Mouse (Mus musculus) liver, embryonic 13.5 days (tissue): ENCODE measurements around the gene Cox6a2. TPM values are rescaled to one million over a fixed set of nuclear protein-coding genes. Genes with fewer than 3 reads are reported as not detected.

Source experiments
- ATAC-seq: fragments of 200-750 bp; cut with Nextera tagmentation; 2 replicates; pipeline ENCODE4 v1.8.0; 2017; ENCODE audit warnings: low read depth, mild to moderate bottlenecking, moderate number of reproducible peaks, moderate library complexity
- DNase-seq: peaks from one replicate; pipeline ENCODE4 v3.0.0; 2022
- H3K27ac ChIP-seq: fragments of 300-500 bp; sonication (generic); 2 replicates; pipeline ENCODE4 v1.5.1; 2015; ENCODE audit warnings: moderate library complexity, mild to moderate bottlenecking, inconsistent platforms
- H3K27me3 ChIP-seq: fragments of 300-500 bp; sonication (generic); 2 replicates; pipeline ENCODE4 v1.6.1; 2015; ENCODE audit warnings: mild to moderate bottlenecking, inconsistent platforms
- H3K36me3 ChIP-seq: fragments of 300-500 bp; sonication (generic); 2 replicates; pipeline ENCODE4 v1.6.1; 2015; ENCODE audit warnings: mild to moderate bottlenecking, inconsistent platforms
- H3K4me1 ChIP-seq: fragments of 300-500 bp; sonication (generic); replicated peaks from 2 replicates; pipeline ENCODE4 v1.6.1; 2015; ENCODE audit warnings: inconsistent platforms
- H3K4me2 ChIP-seq: fragments of 300-500 bp; sonication (generic); 2 replicates; pipeline ENCODE4 v1.6.1; 2015; ENCODE audit warnings: inconsistent platforms, mild to moderate bottlenecking, moderate library complexity
- H3K4me3 ChIP-seq: fragments of 300-500 bp; sonication (generic); replicated peaks from 2 replicates; pipeline ENCODE4 v1.5.1; 2015; ENCODE audit warnings: mild to moderate bottlenecking, inconsistent platforms
- H3K9ac ChIP-seq: fragments of 300-500 bp; sonication (generic); 2 replicates; pipeline ENCODE4 v1.6.1; 2015; ENCODE audit warnings: mild to moderate bottlenecking, inconsistent platforms
- H3K9me3 ChIP-seq: fragments of 300-500 bp; sonication (generic); replicated peaks from 2 replicates; pipeline ENCODE4 v1.6.1; 2016; ENCODE audit warnings: inconsistent platforms
- WGBS: fragments of 180-500 bp; shearing (Covaris S2); methylation state at CpG from one replicate; pipeline ENCODE4 v1.1.7; 2015; ENCODE audit not compliant: insufficient replicate concordance; 5-methylcytosine and 5-hydroxymethylcytosine counted together
- polyA plus RNA-seq: library from polyadenylated mRNA; unstranded; fragments of >200 nt; fragmentation: Nextera tagmentation; extraction: Ambion mirVana; gene quantifications from 2 replicates; pipeline ENCODE4 v1.2.1, GENCODE M21; 2015

Cox6a2 gene
- polyA plus RNA-seq, 1 experiment from 2014 or later = 2.3 TPM

DNA sequence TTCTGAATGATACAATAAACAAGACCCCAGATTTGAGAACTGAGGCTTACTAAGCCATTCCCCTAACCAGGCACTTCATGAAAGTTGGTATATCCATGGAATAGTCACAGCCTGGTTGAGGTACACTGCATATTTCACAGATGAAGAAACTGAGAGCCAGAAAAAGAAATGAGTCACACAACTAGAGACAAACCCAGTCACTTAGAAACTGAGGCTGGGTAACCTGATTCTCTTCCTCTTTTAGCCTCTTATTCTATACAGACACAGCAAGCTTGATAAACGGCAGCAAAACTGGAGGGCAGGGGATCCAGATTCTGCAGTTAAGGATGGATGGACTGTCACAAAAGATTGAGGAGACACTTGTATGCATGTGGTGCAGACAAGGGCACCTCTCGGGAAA is 28.6 kb upstream of the Cox6a2 start:
- no peaks in the 10 kb centered on the region for H3K9me3 ChIP-seq
- DNase-seq = no peak
- peaks cover 13% of the 10 kb centered on the region for H3K36me3 ChIP-seq
- H3K4me2 ChIP-seq = no peak overlapping the region
- peaks cover 10% of the 10 kb centered on the region; the same call in 1 of the 2 replicates for H3K27me3 ChIP-seq
- H3K4me3 ChIP-seq = no peak overlapping the region
- H3K4me1 ChIP-seq = peaks cover 26% of the 10 kb centered on the region
- H3K9ac ChIP-seq = no peak overlapping the region
- no peak for ATAC-seq
- no peak overlapping the region for H3K27ac ChIP-seq
- 67% methylated on average over 2 of the region's 2 CpGs for WGBS

- Histone ChIP-seq H3K4me2 (no peak overlapping the region), H3K4me1 (peaks cover 8% of the 10 kb centered on the region), H3K9me3 (no peaks in the 10 kb centered on the region), H3K27ac (no peak overlapping the region), H3K27me3 (peaks cover 10% of the 10 kb centered on the region), H3K4me3 (no peak overlapping the region), H3K9ac (no peak overlapping the region), H3K36me3 (peaks cover 9% of the 10 kb centered on the region)
- ATAC-seq (no peak), DNase-seq (no peak)
- 30% methylated on average over 8 of the region's 8 CpGs for WGBS
These were observed 25.6 kb upstream of the Cox6a2 start for GRCm38 (mm10) chr7:128231741-128232140.

DNA sequence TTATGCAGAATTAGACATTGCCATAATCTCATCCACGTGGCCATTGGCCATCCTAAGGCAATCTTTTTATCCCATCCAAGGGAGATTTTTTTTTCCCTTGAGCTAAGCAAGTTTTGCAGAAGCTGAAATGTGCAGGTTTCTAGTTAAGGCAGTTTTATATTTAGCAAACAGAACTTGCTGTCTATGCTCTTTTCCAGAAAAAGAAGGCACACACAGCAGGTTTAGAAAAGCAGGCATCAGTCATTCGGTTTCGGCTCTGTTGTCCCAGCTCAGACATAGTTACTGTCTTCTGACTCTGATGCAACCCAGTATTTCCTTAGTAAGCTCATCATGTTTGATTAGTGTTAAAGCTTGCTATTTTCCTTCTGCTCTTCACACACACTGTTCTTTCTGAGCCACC is 14.7 kb upstream of the Cox6a2 start:
- Histone ChIP-seq H3K4me2 (no peak overlapping the region), H3K27me3 (no peaks in the 10 kb centered on the region), H3K9me3 (no peaks in the 10 kb centered on the region), H3K4me3 (no peak overlapping the region), H3K9ac (no peak overlapping the region), H3K27ac (no peak overlapping the region), H3K36me3 (no peaks in the 10 kb centered on the region), H3K4me1 (no peaks in the 10 kb centered on the region)
- no peak for ATAC-seq
- 65% methylated on average over 3 of the region's 3 CpGs for WGBS
- no peak for DNase-seq

GRCm38 (mm10) chr7:128219952-128220351 is 13.8 kb upstream of the Cox6a2 start:
- no peak for ATAC-seq
- Histone ChIP-seq H3K27ac (no peak overlapping the region), H3K4me3 (no peak overlapping the region), H3K4me1 (no peaks in the 10 kb centered on the region), H3K9me3 (no peaks in the 10 kb centered on the region), H3K36me3 (no peaks in the 10 kb centered on the region), H3K9ac (no peak overlapping the region), H3K27me3 (no peaks in the 10 kb centered on the region), H3K4me2 (no peak overlapping the region)
- 37% methylated on average over 4 of the region's 4 CpGs for WGBS
- DNase-seq = no peak

DNA sequence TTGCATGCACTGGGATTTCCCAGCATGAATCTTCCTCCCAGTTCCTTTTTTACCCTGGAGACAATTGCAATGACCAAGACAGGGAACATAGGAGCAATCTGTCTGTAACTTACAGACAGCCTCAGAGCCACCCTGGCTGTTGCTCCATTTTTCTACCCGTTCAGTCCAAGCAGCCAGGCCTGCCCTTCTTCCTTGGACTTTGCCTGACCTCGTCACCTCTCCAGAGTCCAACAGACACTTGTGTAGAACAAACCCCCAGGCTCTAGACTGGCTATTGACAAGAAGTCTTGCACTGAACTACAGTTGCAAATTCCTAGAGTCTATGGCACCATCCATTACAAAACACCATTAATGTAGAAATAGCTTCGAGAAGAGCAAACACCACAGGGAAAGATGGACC is 3.6 kb upstream of the Cox6a2 start:
- H3K27ac ChIP-seq = no peak overlapping the region
- ATAC-seq = no peak
- no peaks in the 10 kb centered on the region for H3K27me3 ChIP-seq
- no peak overlapping the region for H3K4me3 ChIP-seq
- 41% methylated on average over 3 of the region's 3 CpGs for WGBS
- no peaks in the 10 kb centered on the region for H3K36me3 ChIP-seq
- no peaks in the 10 kb centered on the region for H3K4me1 ChIP-seq
- H3K4me2 ChIP-seq = no peak overlapping the region
- no peaks in the 10 kb centered on the region for H3K9me3 ChIP-seq
- DNase-seq = no peak
- H3K9ac ChIP-seq = no peak overlapping the region

DNA sequence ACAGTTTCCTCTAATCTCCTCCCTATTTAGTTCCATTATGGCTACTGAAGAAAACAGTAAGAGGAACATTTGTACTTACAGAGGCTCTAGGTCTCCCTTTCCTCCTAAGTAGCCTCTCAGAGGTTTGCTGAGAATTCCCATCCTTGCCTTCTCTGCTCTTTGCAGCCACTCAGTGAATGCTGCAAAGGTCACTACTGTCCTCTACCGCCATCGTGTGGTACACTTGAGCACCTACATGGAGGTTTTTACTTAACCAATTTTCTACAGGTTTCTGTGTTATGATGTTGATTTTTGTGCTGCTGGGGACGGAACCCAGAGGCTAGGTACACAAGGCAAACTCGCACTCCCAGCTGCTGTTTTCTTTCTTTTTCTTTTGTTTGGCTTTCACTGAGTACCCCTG is 2.0 kb upstream of the Cox6a2 start:
- H3K4me2 ChIP-seq = no peak overlapping the region
- no peak overlapping the region for H3K4me3 ChIP-seq
- no peaks in the 10 kb centered on the region for H3K9me3 ChIP-seq
- ATAC-seq (no peak), DNase-seq (peak; percentile 17)
- no peaks in the 10 kb centered on the region for H3K27me3 ChIP-seq
- no peak overlapping the region for H3K27ac ChIP-seq
- 4% methylated on average over 4 of the region's 4 CpGs for WGBS
- no peaks in the 10 kb centered on the region for H3K4me1 ChIP-seq
- no peak overlapping the region for H3K9ac ChIP-seq
- no peaks in the 10 kb centered on the region for H3K36me3 ChIP-seq

DNA sequence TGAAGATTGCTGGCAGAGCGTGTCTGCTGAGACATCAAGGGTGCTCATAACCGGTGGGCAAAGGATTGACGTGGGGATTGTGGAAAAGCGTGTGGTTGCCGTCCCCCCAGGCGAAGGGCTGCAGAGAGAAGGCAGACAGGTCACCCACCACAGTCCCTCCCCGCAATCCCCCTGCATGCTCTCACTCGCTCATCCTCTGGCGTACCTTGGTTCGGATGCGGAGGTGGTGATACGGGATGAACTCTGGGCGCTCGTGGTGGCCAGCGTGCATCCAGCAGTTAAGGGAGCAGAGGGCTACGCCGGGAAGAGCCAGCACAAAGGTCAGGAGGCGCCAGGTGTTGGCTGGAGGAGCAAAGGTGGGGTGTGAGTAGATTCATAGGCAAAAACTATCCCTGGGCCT is 492 bp downstream of the Cox6a2 start:
- Histone ChIP-seq H3K9me3 (no peaks in the 10 kb centered on the region), H3K27ac (no peak overlapping the region), H3K4me3 (no peak overlapping the region), H3K4me2 (no peak overlapping the region), H3K27me3 (no peaks in the 10 kb centered on the region), H3K4me1 (no peaks in the 10 kb centered on the region), H3K36me3 (no peaks in the 10 kb centered on the region), H3K9ac (no peak overlapping the region)
- ATAC-seq (no peak), DNase-seq (no peak)
- WGBS = 76% methylated on average over 18 of the region's 18 CpGs

DNA sequence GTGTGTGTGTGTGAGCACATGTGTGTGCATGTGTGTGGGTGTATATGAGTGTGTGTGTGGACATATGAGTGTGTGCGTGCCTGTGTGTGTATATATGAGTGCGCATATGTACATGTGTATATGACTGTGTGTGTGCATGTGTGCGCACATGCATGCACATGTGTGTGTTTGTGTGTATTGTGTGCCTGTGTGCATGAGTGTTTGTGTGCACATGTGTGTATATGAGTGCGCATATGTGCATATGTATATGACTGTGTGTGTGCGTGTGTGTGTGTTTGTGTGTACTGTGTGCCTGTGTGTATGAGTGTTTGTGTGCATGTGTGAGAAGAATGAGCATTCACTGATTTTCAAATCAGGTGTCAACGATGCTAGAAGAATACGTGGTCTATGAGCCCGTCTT is 2.0 kb downstream of the Cox6a2 start:
- 77% methylated on average over 8 of the region's 8 CpGs for WGBS
- H3K36me3 ChIP-seq = no peaks in the 10 kb centered on the region
- H3K27me3 ChIP-seq = no peaks in the 10 kb centered on the region
- no peak overlapping the region for H3K4me3 ChIP-seq
- ATAC-seq (no peak), DNase-seq (no peak)
- no peak overlapping the region for H3K4me2 ChIP-seq
- no peaks in the 10 kb centered on the region for H3K9me3 ChIP-seq
- no peak overlapping the region for H3K9ac ChIP-seq
- no peak overlapping the region for H3K27ac ChIP-seq
- no peaks in the 10 kb centered on the region for H3K4me1 ChIP-seq

DNA sequence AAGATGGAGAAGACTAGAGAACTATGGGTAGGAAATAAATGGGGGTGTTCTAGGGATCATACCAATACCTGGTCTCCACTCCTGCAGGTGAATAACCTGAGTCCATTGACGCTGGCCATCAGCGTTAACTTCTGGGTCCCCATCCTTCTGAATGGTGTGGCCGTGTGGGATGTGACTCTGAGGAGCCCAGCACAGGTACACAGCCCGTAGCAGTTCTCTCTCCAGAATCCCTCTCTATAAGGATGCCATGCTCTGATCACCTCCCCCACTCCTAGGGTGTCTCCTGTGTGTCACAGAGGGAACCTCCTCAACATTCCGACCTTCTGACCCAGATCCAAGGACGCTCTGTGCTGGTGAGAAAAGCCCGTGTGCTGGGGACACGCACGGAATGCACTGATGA is 3.1 kb downstream of the Cox6a2 start:
- Histone ChIP-seq H3K9me3 (no peaks in the 10 kb centered on the region), H3K4me1 (no peaks in the 10 kb centered on the region), H3K36me3 (no peaks in the 10 kb centered on the region), H3K9ac (no peak overlapping the region), H3K27ac (no peak overlapping the region), H3K27me3 (no peaks in the 10 kb centered on the region), H3K4me2 (no peak overlapping the region), H3K4me3 (no peak overlapping the region)
- 73% methylated on average over 9 of the region's 9 CpGs for WGBS
- no peak for ATAC-seq
- no peak for DNase-seq

- Histone ChIP-seq H3K9me3 (no peaks in the 10 kb centered on the region), H3K27me3 (no peaks in the 10 kb centered on the region), H3K36me3 (no peaks in the 10 kb centered on the region), H3K9ac (no peak overlapping the region), H3K4me1 (no peaks in the 10 kb centered on the region), H3K27ac (no peak overlapping the region), H3K4me3 (no peak overlapping the region), H3K4me2 (no peak overlapping the region)
- no peak for ATAC-seq
- DNase-seq = no peak
- 74% methylated on average over 9 of the region's 9 CpGs for WGBS
These were observed 4.6 kb downstream of the Cox6a2 start for GRCm38 (mm10) chr7:128201607-128202006.

DNA sequence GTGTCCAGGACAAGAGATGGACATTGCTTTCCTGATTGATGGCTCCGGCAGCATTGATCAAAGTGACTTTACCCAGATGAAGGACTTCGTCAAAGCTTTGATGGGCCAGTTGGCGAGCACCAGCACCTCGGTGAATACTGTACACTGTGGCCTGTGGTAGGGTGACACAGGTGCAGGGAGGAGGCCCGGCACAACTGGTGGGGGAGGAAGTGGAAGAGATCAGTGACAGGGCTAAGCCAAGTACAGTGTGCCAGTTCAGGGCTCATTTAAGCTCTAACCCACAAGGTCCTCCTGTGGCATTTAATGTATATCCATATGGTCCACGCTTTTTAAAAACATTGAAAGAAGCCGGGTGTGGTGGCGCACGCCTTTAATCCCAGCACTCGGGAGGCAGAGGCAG is 24.5 kb downstream of the Cox6a2 start:
- H3K27me3 ChIP-seq = no peaks in the 10 kb centered on the region
- no peak for ATAC-seq
- no peak overlapping the region for H3K27ac ChIP-seq
- H3K36me3 ChIP-seq = no peaks in the 10 kb centered on the region
- no peak overlapping the region for H3K9ac ChIP-seq
- H3K4me3 ChIP-seq = no peak overlapping the region
- DNase-seq = no peak
- no peak overlapping the region for H3K4me2 ChIP-seq
- H3K9me3 ChIP-seq = no peaks in the 10 kb centered on the region
- H3K4me1 ChIP-seq = no peaks in the 10 kb centered on the region; the same call in 1 of the 2 replicates
- WGBS = 67% methylated on average over 10 of the region's 10 CpGs

GRCm38 (mm10) chr7:128180546-128180945 is 25.6 kb downstream of the Cox6a2 start:
- no peak for ATAC-seq
- no peaks in the 10 kb centered on the region for H3K27me3 ChIP-seq
- no peak overlapping the region for H3K27ac ChIP-seq
- no peak overlapping the region for H3K9ac ChIP-seq
- no peak overlapping the region for H3K4me2 ChIP-seq
- no peaks in the 10 kb centered on the region; the same call in 1 of the 2 replicates for H3K4me1 ChIP-seq
- no peaks in the 10 kb centered on the region for H3K9me3 ChIP-seq
- H3K36me3 ChIP-seq = no peaks in the 10 kb centered on the region
- no peak overlapping the region for H3K4me3 ChIP-seq
- DNase-seq = no peak
- WGBS = 27% methylated on average over 6 of the region's 6 CpGs
